Mouse (Mus musculus) cerebellum, adult 2 months (tissue): ENCODE measurements around the gene Gm43738. TPM values are rescaled to one million over a fixed set of nuclear protein-coding genes. Genes with fewer than 3 reads are reported as not detected.
"Not testable (repeated sequence)": the region's sequence is repeated elsewhere in the genome, so short reads cannot be mapped to it uniquely, and the experiment has no call there.

ENCODE experiments used
- DNase-seq, 2 experiments: peaks; one replicate each; pipeline ENCODE4 v3.0.0; 2021
- H3K27ac ChIP-seq: fragments of 200-500 bp; 2 replicates; pipeline ENCODE4 v1.5.1; 2012; ENCODE audit warnings: low read length, control low read depth, inconsistent platforms; ENCODE audit not compliant: insufficient read depth
- H3K27me3 ChIP-seq: fragments of 200-500 bp; 2 replicates; pipeline ENCODE4 v1.6.1; 2012; ENCODE audit warnings: inconsistent platforms, mild to moderate bottlenecking, low read length, moderate library complexity; ENCODE audit not compliant: control insufficient read depth, insufficient read depth
- H3K4me1 ChIP-seq: fragments of 200-500 bp; 2 replicates; pipeline ENCODE4 v1.6.1; 2011; ENCODE audit warnings: low read length; ENCODE audit not compliant: control insufficient read depth, insufficient read depth
- H3K4me3 ChIP-seq: fragments of 200-500 bp; replicated peaks from 2 replicates; pipeline ENCODE3; 2011; ENCODE audit warnings: mild to moderate bottlenecking, low read depth, low read length, control low read depth; ENCODE audit not compliant: insufficient read depth
- CTCF ChIP-seq: fragments of 200-500 bp; IDR thresholded peaks from 2 replicates; pipeline ENCODE4 v1.5.1; 2011; ENCODE audit warnings: low read depth, mild to moderate bottlenecking, control low read depth, low read length, moderate library complexity, borderline replicate concordance; ENCODE audit not compliant: insufficient read depth
- POLR2A ChIP-seq: fragments of 200-500 bp; IDR thresholded peaks from 2 replicates; pipeline ENCODE4 v1.6.1; 2011; ENCODE audit warnings: low read length, control low read depth, borderline replicate concordance; ENCODE audit not compliant: insufficient read depth
- WGBS: fragments of 180-500 bp; shearing (Covaris S2); methylation state at CpG from one replicate; pipeline ENCODE4 v1.1.7; 2018; 5-methylcytosine and 5-hydroxymethylcytosine counted together
- polyA plus RNA-seq: library from polyadenylated mRNA; depleted of rRNA; stranded (reverse); fragments of >200 nt; gene quantifications from 2 replicates; pipeline ENCODE4 v1.2.3, GENCODE M21; 2012

Gene Gm43738
- polyA plus RNA-seq, 1 experiment, result not detected

GRCm38 (mm10) chr3:89088974-89089373 lies 11.9 kb downstream of the Gm43738 start:
- no peak overlapping the region for H3K4me3 ChIP-seq
- WGBS, result 76% methylated on average over 14 of the region's 14 CpGs
- no peak overlapping the region for H3K27ac ChIP-seq
- peaks cover 6% of the 10 kb centered on the region; the same call in 1 of the 2 replicates for H3K4me1 ChIP-seq
- H3K27me3 ChIP-seq, result no peaks in the 10 kb centered on the region
- TF ChIP-seq CTCF, result no peak
- no peak for TF ChIP-seq POLR2A
- no peak for DNase-seq

GRCm38 (mm10) chr3:89087338-89088110 lies 13.4 kb downstream of the Gm43738 start:
- peaks cover 5% of the 10 kb centered on the region; the same call in 1 of the 2 replicates for H3K4me1 ChIP-seq
- no peak overlapping the region for H3K27ac ChIP-seq
- TF ChIP-seq POLR2A (no peak), CTCF (peak; percentile 65; the same call in 1 of the 2 replicates)
- no peaks in the 10 kb centered on the region for H3K27me3 ChIP-seq
- H3K4me3 ChIP-seq, result no peak overlapping the region
- 33% methylated on average over 21 of the region's 21 CpGs for WGBS
- peak; percentile 68 to 75 for DNase-seq

GRCm38 (mm10) chr3:89084654-89085190 lies 16.2 kb downstream of the Gm43738 start:
- no peak overlapping the region for H3K27ac ChIP-seq

GRCm38 (mm10) chr3:89084133-89084532 lies 16.8 kb downstream of the Gm43738 start:
- H3K27ac ChIP-seq, result no peak overlapping the region
- H3K4me1 ChIP-seq, result peaks cover 4% of the 10 kb centered on the region; the same call in 1 of the 2 replicates
- no peak for TF ChIP-seq POLR2A
- no peak for TF ChIP-seq CTCF
- 66% methylated on average over 2 of the region's 2 CpGs for WGBS
- H3K4me3 ChIP-seq, result no peak overlapping the region
- no peak for DNase-seq
- no peaks in the 10 kb centered on the region for H3K27me3 ChIP-seq

More at GRCm38 (mm10) chr3:89084654-89085190, 16.2 kb downstream of the Gm43738 start:
- no peak for DNase-seq
- H3K4me3 ChIP-seq, result no peak overlapping the region
- TF ChIP-seq CTCF (no peak), POLR2A (no peak)
- no peaks in the 10 kb centered on the region for H3K27me3 ChIP-seq
- WGBS, result 72% methylated on average over 12 of the region's 12 CpGs
- H3K4me1 ChIP-seq, result peaks cover 5% of the 10 kb centered on the region; the same call in 1 of the 2 replicates

GRCm38 (mm10) chr3:89082287-89082686 lies 18.6 kb downstream of the Gm43738 start:
- not testable (repeated sequence) for H3K4me3 ChIP-seq, H3K4me1 ChIP-seq, H3K27ac ChIP-seq, H3K27me3 ChIP-seq, DNase-seq

- DNase-seq, result no peak
- Histone ChIP-seq H3K4me3 (no peak overlapping the region), H3K4me1 (no peaks in the 10 kb centered on the region), H3K27me3 (no peaks in the 10 kb centered on the region), H3K27ac (no peak overlapping the region)
- no peak for TF ChIP-seq POLR2A
- no peak for TF ChIP-seq CTCF
- 78% methylated on average over 9 of the region's 9 CpGs for WGBS
These were observed 23.5 kb downstream of the Gm43738 start for GRCm38 (mm10) chr3:89077383-89077782.

GRCm38 (mm10) chr3:89067265-89067664 lies 33.6 kb downstream of the Gm43738 start:
- TF ChIP-seq CTCF, result no peak
- TF ChIP-seq POLR2A, result no peak
- H3K4me3 ChIP-seq, result no peak overlapping the region
- H3K27me3 ChIP-seq, result no peaks in the 10 kb centered on the region
- H3K27ac ChIP-seq, result no peak overlapping the region
- H3K4me1 ChIP-seq, result no peaks in the 10 kb centered on the region
- no peak for DNase-seq

- Histone ChIP-seq H3K27ac (no peak overlapping the region), H3K4me1 (no peaks in the 10 kb centered on the region), H3K27me3 (no peaks in the 10 kb centered on the region), H3K4me3 (no peak overlapping the region)
- WGBS, result 62% methylated on average over 3 of the region's 3 CpGs
- no peak for DNase-seq
- no peak for TF ChIP-seq POLR2A
- TF ChIP-seq CTCF, result no peak
These were observed 39.2 kb downstream of the Gm43738 start for GRCm38 (mm10) chr3:89061696-89062095.
